Mouse (Mus musculus) liver, embryonic 14.5 days (tissue): ENCODE results near the gene Rnf166. TPM values are rescaled to one million over a fixed set of nuclear protein-coding genes. Genes with fewer than 3 reads are reported as not detected.

Source experiments
- ATAC-seq: fragments of 200-750 bp; cut with Nextera tagmentation; 2 replicates; pipeline ENCODE4 v1.8.0; 2017; ENCODE audit warnings: moderate number of reproducible peaks, mild to moderate bottlenecking, moderate library complexity; ENCODE audit not compliant: insufficient read depth
- DNase-seq, 3 experiments: peaks; one replicate each; pipeline ENCODE4 v3.0.0-alpha.2; 2012 to 2013; ENCODE audit warnings: low read depth in 3 of 3, low spot score in 3 of 3
- H3K27ac ChIP-seq: fragments of 300-500 bp; sonication (generic); 2 replicates; pipeline ENCODE4 v1.5.1; 2014; ENCODE audit warnings: moderate library complexity, mild to moderate bottlenecking, control low read depth, inconsistent platforms
- H3K27me3 ChIP-seq: fragments of 300-500 bp; sonication (generic); 2 replicates; pipeline ENCODE4 v1.6.1; 2014; ENCODE audit warnings: mild to moderate bottlenecking, low read length, moderate library complexity; ENCODE audit not compliant: control insufficient read depth, insufficient read depth
- H3K36me3 ChIP-seq: fragments of 300-500 bp; sonication (generic); replicated peaks from 2 replicates; pipeline ENCODE4 v1.6.1; 2014; ENCODE audit warnings: low read depth; ENCODE audit not compliant: control insufficient read depth, insufficient read depth
- H3K4me1 ChIP-seq, 2 experiments: fragments of 200-500 bp in 1 of 2; fragments of 300-500 bp in 1 of 2; sonication (generic) in 1 of 2; replicated peaks; 2 replicates each; pipeline ENCODE4 v1.6.1; 2012 to 2014; ENCODE audit warnings: antibody characterized with exemption in 1 of 2, inconsistent platforms in 1 of 2, low read length in 1 of 2; ENCODE audit not compliant: control insufficient read depth in 2 of 2, insufficient read depth in 2 of 2
- H3K4me2 ChIP-seq: fragments of 300-500 bp; sonication (generic); 2 replicates; pipeline ENCODE4 v1.6.1; 2014; ENCODE audit warnings: low read depth, mild to moderate bottlenecking, control low read depth, moderate library complexity
- H3K4me3 ChIP-seq, 2 experiments: fragments of 200-500 bp in 1 of 2; fragments of 300-500 bp in 1 of 2; sonication (generic) in 1 of 2; 2 replicates each; pipeline ENCODE4 v1.5.1; 2012 to 2014; ENCODE audit warnings: low read depth in 2 of 2, low read length in 2 of 2, mild to moderate bottlenecking in 2 of 2, control low read depth in 1 of 2, inconsistent platforms in 1 of 2, moderate library complexity in 1 of 2; ENCODE audit not compliant: insufficient read depth in 1 of 2
- H3K9ac ChIP-seq: fragments of 300-500 bp; sonication (generic); replicated peaks from 2 replicates; pipeline ENCODE4 v1.6.1; 2014; ENCODE audit warnings: mild to moderate bottlenecking, control low read depth, moderate library complexity
- H3K9me3 ChIP-seq: fragments of 300-500 bp; sonication (generic); 2 replicates; pipeline ENCODE4 v1.6.1; 2016; ENCODE audit warnings: low read length, mixed read lengths; ENCODE audit not compliant: control insufficient read depth
- CTCF ChIP-seq: IDR thresholded peaks from 2 replicates; pipeline ENCODE4 v1.5.1; 2016; ENCODE audit warnings: antibody characterized with exemption, low read depth, control low read depth
- EP300 ChIP-seq: IDR thresholded peaks from 2 replicates; pipeline ENCODE4 v1.6.1; 2016; ENCODE audit warnings: antibody characterized with exemption, low read depth
- WGBS: fragments of 180-500 bp; shearing (Covaris S2); extraction: QIAGEN DNeasy Blood & Tissue Kit; methylation state at CpG from one replicate; pipeline ENCODE4 v1.1.7; 2014; ENCODE audit not compliant: insufficient replicate concordance; 5-methylcytosine and 5-hydroxymethylcytosine counted together
- polyA plus RNA-seq, 2 experiments: library from polyadenylated mRNA; depleted of rRNA in 1 of 2; stranded (reverse) in 1 of 2; unstranded in 1 of 2; fragments of >200 nt; fragmentation: Nextera tagmentation in 1 of 2; extraction: Ambion mirVana in 1 of 2; gene quantifications; 2 replicates each; pipeline versions ENCODE4 v1.2.1 to v1.2.3; 2012 to 2014

Rnf166 gene
- polyA plus RNA-seq, 2 experiments: 8.7 to 12.6 TPM

GRCm38 (mm10) chr8:122484831-122485230, 9.0 kb upstream of the Rnf166 start:
- H3K9ac ChIP-seq: no peak overlapping the region
- peaks cover 92% of the 10 kb centered on the region for H3K36me3 ChIP-seq
- no peak overlapping the region for H3K4me2 ChIP-seq
- ATAC-seq: no peak
- WGBS: 74% methylated on average over 12 of the region's 12 CpGs
- H3K4me3 ChIP-seq: no peak overlapping the region
- H3K9me3 ChIP-seq: no peaks in the 10 kb centered on the region
- H3K27me3 ChIP-seq: no peaks in the 10 kb centered on the region
- DNase-seq: no peak
- H3K4me1 ChIP-seq: no peaks in the 10 kb centered on the region
- no peak overlapping the region for H3K27ac ChIP-seq
- TF ChIP-seq EP300: no peak
- TF ChIP-seq CTCF: no peak

GRCm38 (mm10) chr8:122483877-122484276, 8.0 kb upstream of the Rnf166 start:
- Histone ChIP-seq H3K4me2 (no peak overlapping the region), H3K27me3 (no peaks in the 10 kb centered on the region), H3K9ac (no peak overlapping the region), H3K4me1 (no peaks in the 10 kb centered on the region), H3K27ac (no peak overlapping the region), H3K4me3 (no peak overlapping the region), H3K9me3 (no peaks in the 10 kb centered on the region), H3K36me3 (peaks cover 83% of the 10 kb centered on the region)
- no peak for ATAC-seq
- WGBS: 91% methylated on average over 7 of the region's 7 CpGs
- no peak for DNase-seq
- TF ChIP-seq CTCF (peak; percentile 74), EP300 (no peak)

GRCm38 (mm10) chr8:122482448-122482847, 6.6 kb upstream of the Rnf166 start:
- Histone ChIP-seq H3K9me3 (no peaks in the 10 kb centered on the region), H3K4me3 (no peak overlapping the region), H3K4me2 (no peak overlapping the region), H3K27me3 (no peaks in the 10 kb centered on the region), H3K27ac (no peak overlapping the region), H3K36me3 (peaks cover 69% of the 10 kb centered on the region), H3K4me1 (no peaks in the 10 kb centered on the region), H3K9ac (no peak overlapping the region)
- WGBS: 98% methylated on average over 8 of the region's 8 CpGs
- TF ChIP-seq CTCF (no peak), EP300 (no peak)
- DNase-seq: no peak
- ATAC-seq: no peak

- Histone ChIP-seq H3K27ac (peak overlapping the region; percentile 32), H3K4me2 (peak overlapping the region; percentile 86), H3K36me3 (no peaks in the 10 kb centered on the region; the same call in none of the 2 replicates), H3K4me3 (peak overlapping the region; percentile 88 to 94), H3K9me3 (no peaks in the 10 kb centered on the region), H3K4me1 (peaks cover 2 to 5% of the 10 kb centered on the region in 2 experiments), H3K9ac (peak overlapping the region; percentile 87), H3K27me3 (no peaks in the 10 kb centered on the region)
- DNase-seq (peak in 1 of 3 experiments; percentile 34), ATAC-seq (peak; percentile 42)
- 2% methylated on average over 16 of the region's 16 CpGs for WGBS
- TF ChIP-seq CTCF: no peak
- TF ChIP-seq EP300: no peak
Observed at GRCm38 (mm10) chr8:122474951-122475560, 808 bp downstream of the Rnf166 start.

- no peak for ATAC-seq
- Histone ChIP-seq H3K9me3 (no peaks in the 10 kb centered on the region), H3K4me3 (no peak overlapping the region), H3K36me3 (no peaks in the 10 kb centered on the region), H3K27me3 (no peaks in the 10 kb centered on the region), H3K9ac (no peak overlapping the region), H3K27ac (no peak overlapping the region), H3K4me2 (no peak overlapping the region), H3K4me1 (peaks cover 2 to 5% of the 10 kb centered on the region in 2 experiments)
- DNase-seq: no peak
- TF ChIP-seq CTCF (no peak), EP300 (no peak)
- 52% methylated on average over 8 of the region's 8 CpGs for WGBS
Observed at GRCm38 (mm10) chr8:122473911-122474421, 1.9 kb downstream of the Rnf166 start.
